8 mouse cellular contexts compared by ENCODE assay signal in the genomic region with DNA sequence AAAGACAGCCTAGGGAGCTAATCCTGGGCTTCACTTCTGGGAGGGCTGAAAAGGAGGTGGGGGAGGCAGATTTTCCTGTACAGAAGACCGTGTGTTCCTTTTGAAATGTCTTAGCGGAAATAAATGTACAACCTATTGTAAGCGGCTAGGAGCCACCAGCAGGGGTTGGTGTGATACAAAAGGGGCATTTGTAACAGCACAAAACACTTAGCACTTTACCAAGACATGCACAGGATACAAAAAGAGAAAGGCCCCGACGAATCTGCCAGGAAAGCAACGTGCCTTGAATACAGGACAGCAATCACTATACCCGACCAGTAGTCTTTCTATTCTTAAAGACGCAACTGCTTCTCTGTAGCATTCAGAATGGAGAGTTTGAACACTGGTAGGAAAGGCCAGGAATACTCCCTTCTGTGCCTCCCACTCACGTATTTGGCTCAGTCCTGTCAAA.
DNase-seq lines count a peak whose midpoint lies in the region; ATAC-seq and TF ChIP-seq lines count a peak whose summit lies in the region.
"Had no signal": no experiment of that assay in that cellular context is flagged by ENCODE, and none has a peak within 500 bp of the region (broad histone marks: within the 10 kb centered on the region; RNA-seq: fewer than 3 reads in every experiment).

No protein-coding gene starts in this region.

- H3K4me1 ChIP-seq in forebrain, postnatal 0 days (ENCODE audit: insufficient read depth): no peaks in the 10 kb centered on the region
- H3K4me1 ChIP-seq in neural tube, embryonic 14.5 days (ENCODE audit: control insufficient read depth, insufficient read depth, low read length): no peaks in the 10 kb centered on the region; the same call in 1 of the 2 replicates
- H3K4me1 ChIP-seq: embryonic facial prominence, embryonic 13.5 days had no signal

- no peak overlapping the region for H3K4me2 ChIP-seq in forebrain, postnatal 0 days (ENCODE audit: low read depth)
- no peak overlapping the region for H3K4me2 ChIP-seq in neural tube, embryonic 14.5 days (ENCODE audit: low read depth, low read length)
- H3K4me2 ChIP-seq: embryonic facial prominence, embryonic 13.5 days had no signal

- no peak overlapping the region for H3K4me3 ChIP-seq in forebrain, postnatal 0 days (ENCODE audit: low read depth, low read length)
- no peak overlapping the region for H3K4me3 ChIP-seq in neural tube, embryonic 14.5 days (ENCODE audit: low read depth, low read length)
- H3K4me3 ChIP-seq: embryonic facial prominence, embryonic 13.5 days had no signal

- H3K27me3 ChIP-seq in forebrain, postnatal 0 days (ENCODE audit: insufficient read depth, low read length): no peaks in the 10 kb centered on the region
- no peaks in the 10 kb centered on the region for H3K27me3 ChIP-seq in neural tube, embryonic 14.5 days (ENCODE audit: control insufficient read depth, insufficient read depth, low read length)
- H3K27me3 ChIP-seq: embryonic facial prominence, embryonic 13.5 days had no signal

- ATAC-seq in forebrain, postnatal 0 days: peak; percentile 91
- peak; percentile 88 for ATAC-seq in neural tube, embryonic 14.5 days (ENCODE audit: low read depth)
- ATAC-seq in megakaryocyte progenitor cell, adult 5-6 weeks (replicated peaks; ENCODE audit: poor library complexity): no peak

- DNase-seq in embryo, embryonic 10.5 days (ENCODE audit: low spot score): peak; percentile 70
- peak; percentile 66 for DNase-seq in forebrain, postnatal 0 days
- DNase-seq in left cerebral cortex, adult 11 months (ENCODE audit: low spot score): peak; percentile 32
- DNase-seq in lung, postnatal 25 days (ENCODE audit: low spot score): no peak
- DNase-seq in spleen, adult 12 weeks (ENCODE audit: low spot score): no peak

- WGBS in forebrain, postnatal 0 days: 10% methylated on average over 9 of the region's 9 CpGs
- WGBS in neural tube, embryonic 14.5 days: 10% methylated on average over 9 of the region's 9 CpGs

- H3K27ac ChIP-seq in forebrain, postnatal 0 days (ENCODE audit: low read depth, low read length): no peak overlapping the region
- H3K27ac ChIP-seq in neural tube, embryonic 14.5 days (ENCODE audit: low read depth, low read length): no peak overlapping the region
- H3K27ac ChIP-seq: embryonic facial prominence, embryonic 13.5 days had no signal

- TF ChIP-seq CTCF in forebrain, postnatal 0 days (IDR thresholded peaks at IDR 0.05; ENCODE audit: low read depth): 0 out of 2 replicates have a peak, but pooled peaks have one; percentile 30

- H3K9me3 ChIP-seq in forebrain, postnatal 0 days (ENCODE audit: low read length): no peaks in the 10 kb centered on the region
- no peaks in the 10 kb centered on the region for H3K9me3 ChIP-seq in neural tube, embryonic 14.5 days (ENCODE audit: control insufficient read depth, low read length)
- H3K9me3 ChIP-seq: embryonic facial prominence, embryonic 13.5 days had no signal

- no peak overlapping the region for H3K9ac ChIP-seq in forebrain, postnatal 0 days
- H3K9ac ChIP-seq in neural tube, embryonic 14.5 days (replicated peaks; ENCODE audit: low read depth, low read length): no peak overlapping the region
- H3K9ac ChIP-seq: embryonic facial prominence, embryonic 13.5 days had no signal

- H3K36me3 ChIP-seq in forebrain, postnatal 0 days (ENCODE audit: insufficient read depth): no peaks in the 10 kb centered on the region
- no peaks in the 10 kb centered on the region for H3K36me3 ChIP-seq in neural tube, embryonic 14.5 days (ENCODE audit: control insufficient read depth, insufficient read depth, low read length)
- H3K36me3 ChIP-seq: embryonic facial prominence, embryonic 13.5 days had no signal

Comparison
In these comparisons a context has a peak if more than half of its experiments do, and no peak if none do; other contexts are left out.
1. DNase-seq: peak in embryo, embryonic 10.5 days (single experiment), forebrain, postnatal 0 days (single experiment) and left cerebral cortex, adult 11 months (single experiment); none in lung, postnatal 25 days (single experiment) and spleen, adult 12 weeks (single experiment).